Mouse (Mus musculus) kidney, postnatal 36 days (tissue): ENCODE results near the gene 1700006A11Rik.
"Not testable (repeated sequence)": the region's sequence is repeated elsewhere in the genome, so short reads cannot be mapped to it uniquely, and the experiment has no call there.

Experiments used
- DNase-seq, 2 experiments: peaks; one replicate each; pipeline ENCODE4 v3.0.0; 2021 to 2022; ENCODE audit warnings: mixed read lengths in 2 of 2

The 1700006A11Rik gene

GRCm38 (mm10) chr3:124425940-124426339 lies at the start of gene 1700006A11Rik:
1700006A11Rik (minus strand) TSS chr3:124426040.
- no peak for DNase-seq

GRCm38 (mm10) chr3:124474291-124474690 lies 48.5 kb upstream of the 1700006A11Rik start:
- DNase-seq = not testable (repeated sequence)

- DNase-seq = no peak
These were observed 40.4 kb upstream of the 1700006A11Rik start for GRCm38 (mm10) chr3:124466102-124466730.

GRCm38 (mm10) chr3:124392201-124392600 lies 33.6 kb downstream of the 1700006A11Rik start:
- DNase-seq = no peak

- no peak for DNase-seq
These were observed 35.7 kb downstream of the 1700006A11Rik start for GRCm38 (mm10) chr3:124390101-124390500.

GRCm38 (mm10) chr3:124389650-124390049 lies 36.2 kb downstream of the 1700006A11Rik start:
- DNase-seq = no peak

GRCm38 (mm10) chr3:124385377-124385776 lies 40.5 kb downstream of the 1700006A11Rik start:
- DNase-seq = not testable (repeated sequence)

- no peak for DNase-seq
These were observed 53.8 kb downstream of the 1700006A11Rik start for GRCm38 (mm10) chr3:124372031-124372430.

GRCm38 (mm10) chr3:124357533-124357932 lies 68.3 kb downstream of the 1700006A11Rik start:
- DNase-seq = no peak
